Mouse (Mus musculus): ENCODE data around the gene Lhfpl3. TPM values are rescaled to one million over a fixed set of nuclear protein-coding genes. Genes with fewer than 3 reads are reported as not detected.

Gene Lhfpl3
- total RNA-seq, 2 experiments from 2014 or later, result 0.89 to 1.1 TPM

DNA sequence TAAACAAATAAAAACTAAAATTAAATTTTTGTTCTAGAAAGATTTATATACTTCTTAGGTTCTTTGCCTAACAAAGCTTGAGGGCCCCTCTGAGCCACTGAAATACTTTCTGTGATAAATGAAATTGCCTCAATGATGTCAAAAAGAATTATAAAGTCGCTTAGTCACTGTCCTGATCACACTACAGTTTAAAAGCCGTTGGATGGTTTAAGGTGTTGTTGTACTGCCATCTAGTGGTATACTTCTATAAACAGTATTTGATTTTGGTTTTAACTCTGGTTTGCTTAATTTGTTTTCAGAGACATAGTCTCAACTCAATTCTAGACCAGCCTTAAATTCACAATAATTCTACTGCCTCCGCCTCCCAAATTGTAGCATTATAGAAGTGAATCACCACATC, 539.0 kb downstream of the Lhfpl3 start:
- no peak for DNase-seq

DNA sequence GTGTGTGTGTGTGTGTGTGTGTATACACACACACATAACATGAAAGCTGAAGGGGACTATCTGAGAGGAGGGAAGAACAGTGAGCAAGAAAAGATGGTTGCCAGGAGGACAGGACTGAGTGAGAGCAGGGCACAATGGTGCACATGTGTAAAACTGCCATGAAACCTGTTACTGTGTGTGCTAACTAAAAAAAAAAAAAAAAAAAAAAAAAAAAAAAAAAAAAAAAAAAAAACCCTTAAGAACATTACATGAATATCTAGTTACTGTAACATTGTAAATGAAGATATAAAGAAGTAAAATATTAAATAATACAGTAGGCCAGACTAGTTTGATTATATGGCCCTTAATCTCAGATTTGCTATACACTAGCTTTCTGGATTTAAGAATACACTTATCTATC, 543.3 kb downstream of the Lhfpl3 start:
- no peak for DNase-seq

Small RNAs within 50 kb of the gene (microRNA-seq; reads per million reads assigned to microRNA genes)
- not detected for gene Gm28022
- gene Gm44363, result not detected

Other genes with a start within 250 kb of the Lhfpl3 start
- gene Orc5, start 195.6 kb upstream of the Lhfpl3 start, total RNA-seq (2021), result 10 to 100 TPM; 15.3 to 18.4 TPM